Mouse (Mus musculus) layer of hippocampus, adult 18-20 months (tissue): Measurements from ENCODE around the gene Rbks. TPM values are rescaled to one million over a fixed set of nuclear protein-coding genes. Genes with fewer than 3 reads are reported as not detected.
A peak's percentile ranks its signal among the peaks of the same experiment; 100 is the strongest.

Experiments
- DNase-seq, 2 experiments: peaks; one replicate each; pipeline ENCODE4 v3.0.0; 2022; ENCODE audit warnings: low spot score in 2 of 2
- total RNA-seq, 2 experiments: library from RNA; stranded (reverse); gene quantifications; 2 replicates each; pipeline ENCODE4 v1.2.3; 2021

Gene Rbks
- total RNA-seq, 2 experiments from 2014 or later: 2.5 to 4.4 TPM

- no peak for DNase-seq
These were observed 69.6 kb downstream of the Rbks start for GRCm38 (mm10) chr5:31627562-31628526.

GRCm38 (mm10) chr5:31627117-31627516 is 70.3 kb downstream of the Rbks start:
- DNase-seq: no peak

GRCm38 (mm10) chr5:31620326-31620725 is 77.1 kb downstream of the Rbks start:
- DNase-seq: no peak

GRCm38 (mm10) chr5:31614339-31615025 is 82.9 kb downstream of the Rbks start:
- DNase-seq: no peak

- peak; percentile 56 to 86 for DNase-seq
These were observed 83.6 kb downstream of the Rbks start for GRCm38 (mm10) chr5:31613852-31614286.

GRCm38 (mm10) chr5:31611186-31611585 is 86.2 kb downstream of the Rbks start:
- DNase-seq: no peak

DNA sequence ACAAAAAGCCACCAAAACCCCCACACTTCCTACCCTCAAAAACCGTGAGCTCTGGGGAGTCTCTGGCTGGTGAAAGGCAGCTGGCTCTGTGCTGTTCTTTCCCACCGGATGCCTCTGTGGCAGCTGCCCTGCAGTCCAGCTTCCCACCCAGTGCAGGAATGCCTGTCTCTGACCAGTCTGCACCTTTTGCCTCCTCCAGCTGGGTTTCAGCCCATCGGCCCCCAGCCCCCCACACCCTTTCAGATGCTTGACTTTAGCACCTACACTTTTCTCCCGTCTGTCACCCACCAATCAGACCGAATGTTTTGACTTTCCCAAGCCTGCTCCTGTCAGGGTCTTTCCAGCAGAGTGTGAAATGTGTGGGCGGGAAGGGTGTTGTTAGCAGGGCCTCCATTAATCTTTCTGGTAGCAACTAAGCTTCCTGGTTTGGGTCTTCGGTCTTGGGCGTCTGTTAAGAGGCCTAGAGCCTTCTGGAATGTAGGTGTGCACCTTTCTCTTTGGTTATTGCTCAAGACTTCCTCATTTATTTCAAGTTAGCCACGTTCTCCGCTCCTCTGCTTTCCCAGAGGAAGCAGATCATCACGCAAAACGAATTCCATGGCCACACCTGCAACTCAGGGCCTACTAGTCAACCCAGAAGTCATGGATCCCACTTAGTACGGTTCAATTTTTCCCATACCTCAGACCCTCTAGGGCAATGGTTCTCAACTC is 86.9 kb downstream of the Rbks start:
- DNase-seq: no peak

DNA sequence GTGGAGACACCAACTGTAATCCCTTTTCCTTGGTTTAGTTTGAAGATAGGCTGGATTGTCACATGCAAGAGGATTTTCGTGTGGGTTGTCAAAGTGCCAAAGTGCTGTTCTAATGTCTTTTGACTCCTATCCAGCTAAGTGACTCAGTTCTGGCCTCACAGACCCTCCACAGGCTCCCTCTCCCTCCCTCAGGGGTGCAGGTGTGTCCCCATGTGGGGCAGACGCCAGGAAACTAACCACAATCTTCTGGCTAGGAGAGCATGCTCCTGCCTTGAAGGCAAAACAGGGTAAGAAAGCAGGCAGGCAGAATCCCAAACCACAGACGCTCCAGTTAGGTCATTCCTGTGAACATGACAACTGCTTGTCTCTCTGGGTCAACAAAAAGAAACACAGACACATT is 91.3 kb downstream of the Rbks start:
- no peak for DNase-seq

DNA sequence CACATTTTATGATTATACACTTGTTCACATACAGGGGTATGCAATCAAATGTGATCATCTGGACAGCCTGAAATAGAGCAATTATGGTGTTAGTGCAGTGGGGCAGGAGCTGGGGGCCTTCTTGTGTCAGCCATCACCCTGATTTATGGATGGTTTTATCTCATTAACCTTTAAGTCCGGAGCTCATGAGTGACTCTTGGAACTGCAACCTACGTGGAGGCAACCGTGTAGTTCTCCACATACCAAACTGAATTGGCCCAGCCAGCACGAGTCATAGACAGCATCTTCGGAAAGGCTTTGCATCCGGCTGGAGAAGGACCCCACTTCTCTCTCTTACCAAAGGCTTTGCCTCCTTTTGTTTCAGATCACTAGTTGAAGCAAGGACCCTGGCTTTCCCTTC is 93.7 kb downstream of the Rbks start:
- no peak for DNase-seq

DNA sequence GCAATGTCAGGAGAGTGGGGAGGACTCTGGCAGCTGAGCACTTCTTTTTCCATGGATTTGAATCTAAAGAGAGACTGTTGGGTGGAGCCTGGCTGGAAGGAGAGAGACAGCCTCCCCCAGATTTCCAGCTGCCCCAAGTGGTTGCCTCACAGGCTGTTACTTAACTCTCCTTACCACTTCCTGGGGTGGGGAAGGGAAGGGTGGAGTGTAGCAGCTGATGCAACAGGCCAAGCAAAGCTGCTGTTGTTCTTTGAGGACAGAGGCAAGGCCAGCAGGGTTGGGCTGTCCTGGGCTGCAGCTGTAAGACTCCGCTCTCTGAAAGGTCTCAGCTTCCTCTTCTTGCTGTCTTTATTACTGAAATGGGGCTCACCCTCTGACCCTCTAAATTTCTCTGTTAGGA is 95.0 kb downstream of the Rbks start:
- DNase-seq: peak; percentile 21 to 44

DNA sequence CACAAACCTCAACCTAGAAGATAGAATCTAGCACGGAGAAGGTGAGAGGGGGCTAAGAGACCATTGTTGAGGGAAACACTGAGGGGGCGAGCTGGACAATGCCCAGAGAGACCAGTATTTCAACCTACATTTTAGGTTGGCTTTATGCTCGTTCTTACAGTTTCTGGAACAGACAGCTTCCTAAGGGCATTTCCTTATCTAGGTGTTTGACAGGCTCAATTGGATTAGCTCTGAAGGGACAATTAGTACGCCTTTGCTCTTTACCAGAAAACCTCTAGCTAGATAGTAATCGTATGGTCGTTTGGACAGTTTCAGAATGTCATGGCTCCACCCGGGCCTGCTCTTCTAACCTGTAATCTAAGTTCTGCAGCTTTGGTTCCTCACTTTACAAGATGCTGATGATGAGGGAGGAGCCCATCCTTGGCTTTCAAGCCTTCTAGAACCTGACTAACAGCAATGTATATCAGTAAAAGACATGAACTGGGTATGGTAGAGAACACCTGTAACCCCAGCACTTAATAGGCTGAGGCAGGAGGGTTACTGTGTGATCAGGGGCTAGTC is 96.2 kb downstream of the Rbks start:
- DNase-seq: no peak

GRCm38 (mm10) chr5:31599161-31599560 is 98.3 kb downstream of the Rbks start:
- no peak for DNase-seq

- no peak for DNase-seq
These were observed 98.8 kb downstream of the Rbks start for GRCm38 (mm10) chr5:31598579-31598978.

GRCm38 (mm10) chr5:31598121-31598520 is 99.3 kb downstream of the Rbks start:
- no peak for DNase-seq

DNA sequence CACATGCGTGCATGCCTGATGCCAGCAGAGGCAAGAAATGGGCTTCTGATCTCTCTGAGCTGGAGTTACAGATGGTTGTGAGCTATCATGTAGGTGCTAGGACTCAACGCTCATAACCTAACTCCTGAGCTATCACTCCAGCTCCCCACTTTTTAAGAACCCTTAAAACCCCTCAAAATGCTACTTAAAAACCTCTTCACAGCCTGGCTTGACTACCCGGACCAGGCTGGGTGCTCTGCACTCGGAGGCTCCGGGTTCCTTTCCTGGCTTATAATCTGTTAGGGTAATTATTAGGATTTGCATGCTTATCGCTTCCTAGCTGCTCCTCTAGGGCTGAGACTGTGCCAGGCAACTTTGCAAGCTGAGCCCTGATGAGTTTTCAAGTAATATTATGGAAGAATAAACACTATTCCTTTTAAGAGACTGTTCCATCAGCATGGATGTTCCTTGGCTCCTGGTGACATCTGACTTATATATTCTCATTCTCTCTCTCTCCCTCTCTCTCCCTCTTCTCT is 99.9 kb downstream of the Rbks start:
- DNase-seq: no peak

DNA sequence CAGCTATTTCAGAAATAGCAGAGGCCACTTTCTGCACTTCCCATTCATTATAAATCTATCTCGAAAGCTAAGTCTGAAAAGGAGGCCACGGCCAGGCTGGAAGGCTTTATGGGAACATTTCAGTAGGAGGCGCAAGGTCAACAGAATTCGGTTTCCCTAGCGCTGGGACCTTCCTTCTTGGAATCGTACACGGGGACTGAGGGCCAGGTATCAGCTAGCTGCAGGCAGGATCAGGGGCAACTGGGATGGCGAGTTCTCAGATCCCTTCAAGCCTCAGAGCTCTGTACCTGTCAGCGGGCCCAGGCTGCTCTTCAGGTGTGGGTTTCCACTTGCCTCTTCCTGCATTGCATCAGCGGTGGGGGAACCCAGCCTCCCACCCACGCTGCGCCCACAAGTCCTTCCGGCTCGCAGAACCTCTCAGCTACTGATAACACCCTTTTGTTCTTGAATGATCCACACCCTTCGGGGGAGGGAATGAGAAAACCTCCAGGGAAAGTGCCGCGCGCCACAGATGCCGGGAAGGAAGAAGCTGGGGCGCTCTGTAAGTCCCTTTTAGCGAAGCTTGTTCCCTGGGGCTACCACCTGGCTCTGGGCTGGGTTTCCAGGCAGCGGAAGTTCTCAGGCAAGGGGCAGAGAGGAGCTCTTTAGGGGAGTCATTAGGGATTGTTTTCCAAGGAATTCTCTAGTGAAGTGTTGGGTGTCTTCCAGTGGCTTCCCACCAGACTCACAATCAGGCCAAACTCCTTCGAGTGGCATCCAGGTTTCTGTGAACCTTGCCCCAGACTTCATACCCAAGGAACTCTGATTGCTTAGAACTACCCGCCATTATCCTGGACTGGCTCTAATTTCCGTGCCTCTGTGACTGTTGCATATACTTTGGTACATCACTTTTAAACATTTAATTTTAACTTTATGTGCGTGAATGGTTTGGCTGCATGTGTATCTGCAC is 100.7 kb downstream of the Rbks start, which contains the start of gene Mrpl33:
TSS of gene Mrpl33 (plus strand) at position 455 of the 949 bp plus-strand sequence.
- peak; percentile 11 to 22 for DNase-seq

GRCm38 (mm10) chr5:31595868-31596267 is 101.6 kb downstream of the Rbks start:
- no peak for DNase-seq

DNA sequence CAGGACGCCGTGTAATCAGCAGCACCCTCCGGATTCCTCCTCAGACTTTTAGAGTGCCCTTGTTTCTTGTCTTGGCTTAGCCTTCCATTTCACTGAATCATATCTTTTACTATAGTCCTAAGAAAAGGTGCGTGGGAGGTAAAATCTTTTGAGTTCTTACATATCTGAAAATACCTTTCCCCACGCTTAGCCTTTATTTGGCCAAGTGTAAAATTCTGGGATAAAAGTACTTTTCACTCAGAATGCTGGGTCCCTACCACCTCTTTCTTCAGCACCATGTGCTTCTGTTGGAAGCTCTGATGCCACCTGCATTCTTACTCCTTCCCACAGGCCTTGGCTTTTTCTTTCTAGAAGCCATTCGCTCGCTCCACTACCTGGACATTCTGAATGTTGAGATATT is 106.3 kb downstream of the Rbks start:
- no peak for DNase-seq

GRCm38 (mm10) chr5:31589711-31590319 is 107.6 kb downstream of the Rbks start:
- DNase-seq: peak in 1 of 2 experiments; percentile 50
